Mouse (Mus musculus): ENCODE measurements around the gene Clic6.

DNA sequence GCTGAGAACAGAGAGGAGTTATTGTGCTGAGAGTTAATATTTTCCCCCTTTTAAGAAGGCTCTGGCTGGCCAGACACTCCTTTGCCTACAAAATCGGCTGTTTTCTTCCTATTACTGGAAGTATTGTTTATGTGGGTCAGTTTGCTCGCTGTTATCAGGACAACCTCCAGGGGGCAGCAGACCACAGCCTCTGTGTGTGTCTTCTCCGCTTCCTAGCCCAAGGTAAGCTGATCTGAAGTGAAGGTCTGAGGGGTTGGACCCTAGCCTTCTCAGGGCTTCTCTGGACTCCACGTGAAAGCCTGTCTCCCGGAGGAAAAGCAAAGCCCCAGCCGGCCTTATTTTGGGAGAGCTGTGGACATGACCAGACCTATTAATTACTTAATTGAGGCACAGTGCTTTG is 80.2 kb downstream of the Clic6 start:
- TF ChIP-seq CTCF (conservative IDR thresholded peaks at IDR 0.05; ENCODE audit: insufficient read depth, insufficient read length, low read depth, low read length) (peak; percentile 91), POLR2A (IDR thresholded peaks at IDR 0.05; ENCODE audit: low read depth, low read length) (no peak)
